Mouse (Mus musculus) testis, adult 2 months (tissue): ENCODE measurements around the gene Mmp28. TPM values are rescaled to one million over a fixed set of nuclear protein-coding genes. Genes with fewer than 3 reads are reported as not detected.

Source experiments
- H3K27ac ChIP-seq: fragments of 200-500 bp; 2 replicates; pipeline ENCODE4 v1.5.1; 2012; ENCODE audit warnings: low read depth, low read length; ENCODE audit not compliant: control insufficient read depth, insufficient read depth
- H3K27me3 ChIP-seq: fragments of 200-500 bp; 2 replicates; pipeline ENCODE4 v1.6.1; 2012; ENCODE audit warnings: mild to moderate bottlenecking, low read length, moderate library complexity; ENCODE audit not compliant: control insufficient read depth, insufficient read depth
- H3K36me3 ChIP-seq: fragments of 200-500 bp; 2 replicates; pipeline ENCODE4 v1.6.1; 2012; ENCODE audit warnings: mild to moderate bottlenecking, low read length; ENCODE audit not compliant: control insufficient read depth, insufficient read depth
- H3K4me1 ChIP-seq: fragments of 200-500 bp; 2 replicates; pipeline ENCODE4 v1.6.1; 2012; ENCODE audit warnings: low read length; ENCODE audit not compliant: control insufficient read depth, insufficient read depth
- H3K4me3 ChIP-seq: fragments of 200-500 bp; 2 replicates; pipeline ENCODE4 v1.5.1; 2012; ENCODE audit warnings: low read depth, mild to moderate bottlenecking, low read length, moderate library complexity, mixed read lengths; ENCODE audit not compliant: control insufficient read depth
- CTCF ChIP-seq: fragments of 200-500 bp; IDR thresholded peaks from 2 replicates; pipeline ENCODE4 v1.5.1; 2012; ENCODE audit warnings: low read depth, mild to moderate bottlenecking, inconsistent platforms, low read length, moderate library complexity; ENCODE audit not compliant: control insufficient read depth, insufficient read depth, insufficient replicate concordance
- POLR2A ChIP-seq: fragments of 200-500 bp; IDR thresholded peaks from 2 replicates; pipeline ENCODE4 v1.6.1; 2012; ENCODE audit warnings: low read depth, mild to moderate bottlenecking, inconsistent platforms, low read length, moderate library complexity; ENCODE audit not compliant: control insufficient read depth
- polyA plus RNA-seq: library from polyadenylated mRNA; depleted of rRNA; stranded (reverse); fragments of >200 nt; gene quantifications from 2 replicates; pipeline ENCODE4 v1.2.3, GENCODE M21; 2012

Gene Mmp28
- polyA plus RNA-seq, 1 experiment = 0.58 TPM

DNA sequence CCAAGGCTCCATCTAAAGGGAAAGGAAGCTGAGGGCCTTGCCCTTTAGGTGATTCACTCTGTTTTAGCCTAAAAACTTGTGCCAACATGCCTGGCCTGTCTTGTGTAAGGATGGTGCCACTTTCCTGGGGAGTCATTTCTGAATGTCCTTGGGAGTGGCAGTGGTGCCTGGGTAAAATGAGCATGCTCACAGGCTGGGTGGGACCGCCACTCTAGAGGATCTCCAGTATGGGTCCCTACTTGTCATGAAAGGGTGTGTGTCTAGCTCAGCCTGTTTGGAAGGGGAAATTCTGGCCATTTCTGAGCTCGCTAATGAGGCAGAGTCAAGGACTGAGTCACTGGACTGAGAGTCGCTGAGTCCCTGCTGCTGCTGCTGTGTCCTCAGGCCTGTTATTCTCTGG, 7.3 kb downstream of the Mmp28 start:
- no peak for TF ChIP-seq CTCF
- no peak for TF ChIP-seq POLR2A
- Histone ChIP-seq H3K4me3 (no peak overlapping the region), H3K36me3 (no peaks in the 10 kb centered on the region), H3K27me3 (no peaks in the 10 kb centered on the region), H3K4me1 (peaks cover 3% of the 10 kb centered on the region; the same call in 1 of the 2 replicates), H3K27ac (no peak overlapping the region)

GRCm38 (mm10) chr11:83454548-83454947, 8.3 kb downstream of the Mmp28 start:
- H3K36me3 ChIP-seq = no peaks in the 10 kb centered on the region
- H3K27me3 ChIP-seq = no peaks in the 10 kb centered on the region
- H3K27ac ChIP-seq = no peak overlapping the region

GRCm38 (mm10) chr11:83451281-83451680, 11.6 kb downstream of the Mmp28 start:
- Histone ChIP-seq H3K36me3 (no peaks in the 10 kb centered on the region), H3K4me3 (no peak overlapping the region), H3K27ac (no peak overlapping the region), H3K4me1 (peaks cover 5% of the 10 kb centered on the region; the same call in 1 of the 2 replicates), H3K27me3 (no peaks in the 10 kb centered on the region)
- TF ChIP-seq POLR2A (no peak), CTCF (no peak)

More at GRCm38 (mm10) chr11:83454548-83454947, 8.3 kb downstream of the Mmp28 start:
- H3K4me1 ChIP-seq = peaks cover 3% of the 10 kb centered on the region; the same call in 1 of the 2 replicates
- H3K4me3 ChIP-seq = no peak overlapping the region
- TF ChIP-seq POLR2A (no peak), CTCF (no peak)

- no peak overlapping the region for H3K27ac ChIP-seq
Observed at GRCm38 (mm10) chr11:83450550-83450949, 12.3 kb downstream of the Mmp28 start.

GRCm38 (mm10) chr11:83449298-83449697, 13.6 kb downstream of the Mmp28 start:
- TF ChIP-seq CTCF = no peak
- TF ChIP-seq POLR2A = no peak
- peaks cover 6% of the 10 kb centered on the region for H3K4me1 ChIP-seq
- no peak overlapping the region for H3K4me3 ChIP-seq
- no peaks in the 10 kb centered on the region for H3K27me3 ChIP-seq
- no peak overlapping the region for H3K27ac ChIP-seq
- H3K36me3 ChIP-seq = no peaks in the 10 kb centered on the region

More at GRCm38 (mm10) chr11:83450550-83450949, 12.3 kb downstream of the Mmp28 start:
- no peak for TF ChIP-seq CTCF
- no peak for TF ChIP-seq POLR2A
- Histone ChIP-seq H3K36me3 (no peaks in the 10 kb centered on the region), H3K4me3 (no peak overlapping the region), H3K4me1 (peaks cover 5% of the 10 kb centered on the region; the same call in 1 of the 2 replicates), H3K27me3 (no peaks in the 10 kb centered on the region)

GRCm38 (mm10) chr11:83448927-83449236, 14.0 kb downstream of the Mmp28 start:
- Histone ChIP-seq H3K27ac (no peak overlapping the region), H3K27me3 (no peaks in the 10 kb centered on the region), H3K36me3 (no peaks in the 10 kb centered on the region), H3K4me3 (no peak overlapping the region), H3K4me1 (peaks cover 8% of the 10 kb centered on the region)
- TF ChIP-seq POLR2A = no peak
- no peak for TF ChIP-seq CTCF

DNA sequence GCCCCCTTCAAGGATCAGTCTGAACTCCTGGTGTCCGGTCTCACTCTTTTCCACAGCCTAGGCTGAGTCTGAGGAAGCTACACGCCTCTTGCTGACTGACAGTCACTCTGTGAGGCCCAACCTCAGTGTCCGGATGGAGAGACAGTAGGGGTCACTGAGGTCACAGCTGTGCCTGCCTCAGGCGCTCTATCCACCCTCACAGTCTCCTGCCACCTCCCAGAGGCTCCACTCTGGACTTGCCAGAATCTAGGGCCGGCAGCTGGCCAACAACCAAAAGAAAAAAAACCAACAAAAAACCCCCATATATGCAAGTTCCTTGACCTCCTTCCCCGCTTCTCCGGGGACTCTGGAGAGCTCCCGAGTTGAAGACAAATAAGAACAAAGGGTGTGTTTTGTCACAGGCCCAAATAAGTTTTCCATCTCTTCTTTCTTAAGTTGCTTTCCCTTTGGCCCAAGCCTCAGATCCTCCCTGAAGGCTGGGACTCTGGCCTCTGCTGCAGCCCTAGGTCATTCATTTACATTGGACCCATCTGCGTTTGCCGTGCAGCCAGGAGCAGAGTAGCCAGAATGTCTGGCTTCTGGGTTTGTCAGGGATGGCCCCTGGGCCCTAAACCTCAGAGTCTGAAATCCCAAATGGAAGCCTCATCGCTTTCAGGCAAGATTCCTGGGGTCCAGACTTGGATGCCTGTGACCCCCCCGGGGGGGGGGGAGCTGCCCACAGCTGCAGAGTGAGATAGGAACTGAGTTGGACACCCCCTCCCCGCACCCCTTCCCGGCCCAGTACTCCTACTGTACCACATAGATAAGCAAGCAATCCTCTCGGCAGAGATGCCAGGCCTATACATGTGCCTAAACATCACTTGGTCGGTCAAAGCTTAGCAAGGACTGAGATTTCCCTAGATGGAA, 14.6 kb downstream of the Mmp28 start:
- H3K4me3 ChIP-seq = no peak overlapping the region
- H3K27ac ChIP-seq = no peak overlapping the region
- no peaks in the 10 kb centered on the region; the same call in 1 of the 2 replicates for H3K27me3 ChIP-seq
- no peaks in the 10 kb centered on the region for H3K36me3 ChIP-seq
- H3K4me1 ChIP-seq = peaks cover 13% of the 10 kb centered on the region
- no peak for TF ChIP-seq POLR2A
- TF ChIP-seq CTCF = no peak
